Mouse (Mus musculus) bone marrow macrophage, adult 2 months (primary cell): ENCODE data around the gene Wdfy3. TPM values are rescaled to one million over a fixed set of nuclear protein-coding genes. Genes with fewer than 3 reads are reported as not detected.

Experiments used
- H3K27ac ChIP-seq: 2 replicates; pipeline ENCODE4 v1.5.1; 2012; ENCODE audit warnings: low read depth, low read length; ENCODE audit not compliant: insufficient read depth
- H3K4me1 ChIP-seq: 2 replicates; pipeline ENCODE4 v1.6.1; 2012; ENCODE audit warnings: low read length; ENCODE audit not compliant: control insufficient read depth, insufficient read depth
- H3K4me3 ChIP-seq: 2 replicates; pipeline ENCODE4 v1.5.1; 2012; ENCODE audit warnings: mild to moderate bottlenecking, low read length, moderate library complexity; ENCODE audit not compliant: insufficient read depth
- CTCF ChIP-seq: IDR thresholded peaks from 2 replicates; pipeline ENCODE4 v1.5.1; 2012; ENCODE audit warnings: low read depth, mild to moderate bottlenecking, low read length, moderate library complexity
- POLR2A ChIP-seq: IDR thresholded peaks from 2 replicates; pipeline ENCODE4 v1.6.1; 2012; ENCODE audit warnings: mild to moderate bottlenecking, low read depth, low read length, borderline replicate concordance
- polyA plus RNA-seq: library from polyadenylated mRNA; stranded (reverse); fragments of >200 nt; gene quantifications from 2 replicates; pipeline ENCODE4 v1.2.4, GENCODE M21; 2012; ENCODE audit not compliant: missing spikeins, insufficient read depth, insufficient read length

The Wdfy3 gene
- polyA plus RNA-seq, 1 experiment = 43.0 TPM

DNA sequence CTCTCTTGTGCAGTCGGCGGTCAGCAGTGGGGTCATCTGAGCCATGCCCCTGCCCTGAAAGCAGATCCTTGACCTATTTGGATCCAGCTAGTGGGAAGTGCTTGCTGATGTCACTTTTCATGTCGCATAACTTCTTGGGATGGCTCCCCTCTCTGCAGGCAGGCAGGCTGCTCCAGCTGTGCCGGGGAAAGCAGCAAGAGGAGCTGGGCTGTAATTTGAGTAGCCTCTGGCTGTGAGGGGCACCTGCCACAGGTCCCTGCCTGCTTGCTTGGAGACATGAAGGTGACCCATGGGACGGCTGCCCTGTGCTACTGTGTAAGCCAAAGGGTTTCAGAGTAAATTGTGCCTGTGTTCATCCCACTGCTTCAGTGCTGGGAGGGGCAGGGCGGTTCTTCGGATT is 249.9 kb downstream of the Wdfy3 start:
- TF ChIP-seq CTCF = no peak
- no peak for TF ChIP-seq POLR2A
- no peaks in the 10 kb centered on the region for H3K4me1 ChIP-seq

DNA sequence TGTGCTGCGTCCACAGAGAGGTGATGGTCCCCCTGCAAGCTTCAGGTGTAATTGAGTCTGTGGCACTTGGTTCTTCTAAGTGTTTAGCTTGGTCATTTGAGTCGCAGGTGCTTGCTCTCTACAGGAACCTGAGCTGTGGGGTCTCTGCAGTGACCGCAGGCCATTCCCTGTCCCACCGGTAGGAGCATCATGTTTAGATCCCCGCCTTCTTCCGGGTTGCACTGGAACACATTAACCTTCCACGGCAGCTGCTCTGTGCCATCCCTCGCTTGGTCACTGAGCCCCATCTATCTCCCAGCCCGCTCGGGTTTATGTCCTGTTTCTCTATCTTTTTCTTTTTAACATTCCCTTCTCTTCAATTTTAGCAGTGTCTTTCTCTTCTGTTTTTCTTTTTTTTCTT is 250.5 kb downstream of the Wdfy3 start:
- Histone ChIP-seq H3K4me1 (no peaks in the 10 kb centered on the region), H3K27ac (no peak overlapping the region), H3K4me3 (no peak overlapping the region)
- TF ChIP-seq CTCF = no peak
- TF ChIP-seq POLR2A = no peak

More for the DNA sequence above, 249.9 kb downstream of the Wdfy3 start:
- Histone ChIP-seq H3K27ac (no peak overlapping the region), H3K4me3 (no peak overlapping the region)

DNA sequence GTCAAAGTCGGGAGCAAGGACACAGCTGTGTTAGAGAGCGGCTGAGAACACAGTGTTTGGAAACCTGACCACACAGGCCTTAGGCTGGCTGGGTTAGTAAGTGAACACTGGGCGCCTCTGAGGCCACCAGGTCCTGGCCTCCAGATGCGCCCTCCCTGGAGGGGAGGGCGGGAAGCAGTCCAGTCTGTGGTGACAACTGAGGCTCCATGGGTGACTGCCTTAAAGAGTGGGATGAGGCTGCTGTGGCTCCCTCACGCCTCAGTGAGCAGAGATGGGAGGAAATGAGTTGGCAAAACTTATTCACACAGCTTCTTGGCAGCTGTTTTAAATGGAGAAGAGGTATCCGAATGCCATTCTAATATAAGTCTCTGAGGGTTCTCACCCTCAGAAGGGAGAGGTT is 252.9 kb downstream of the Wdfy3 start:
- Histone ChIP-seq H3K4me1 (no peaks in the 10 kb centered on the region), H3K27ac (no peak overlapping the region), H3K4me3 (no peak overlapping the region)
- TF ChIP-seq POLR2A (no peak), CTCF (no peak)

DNA sequence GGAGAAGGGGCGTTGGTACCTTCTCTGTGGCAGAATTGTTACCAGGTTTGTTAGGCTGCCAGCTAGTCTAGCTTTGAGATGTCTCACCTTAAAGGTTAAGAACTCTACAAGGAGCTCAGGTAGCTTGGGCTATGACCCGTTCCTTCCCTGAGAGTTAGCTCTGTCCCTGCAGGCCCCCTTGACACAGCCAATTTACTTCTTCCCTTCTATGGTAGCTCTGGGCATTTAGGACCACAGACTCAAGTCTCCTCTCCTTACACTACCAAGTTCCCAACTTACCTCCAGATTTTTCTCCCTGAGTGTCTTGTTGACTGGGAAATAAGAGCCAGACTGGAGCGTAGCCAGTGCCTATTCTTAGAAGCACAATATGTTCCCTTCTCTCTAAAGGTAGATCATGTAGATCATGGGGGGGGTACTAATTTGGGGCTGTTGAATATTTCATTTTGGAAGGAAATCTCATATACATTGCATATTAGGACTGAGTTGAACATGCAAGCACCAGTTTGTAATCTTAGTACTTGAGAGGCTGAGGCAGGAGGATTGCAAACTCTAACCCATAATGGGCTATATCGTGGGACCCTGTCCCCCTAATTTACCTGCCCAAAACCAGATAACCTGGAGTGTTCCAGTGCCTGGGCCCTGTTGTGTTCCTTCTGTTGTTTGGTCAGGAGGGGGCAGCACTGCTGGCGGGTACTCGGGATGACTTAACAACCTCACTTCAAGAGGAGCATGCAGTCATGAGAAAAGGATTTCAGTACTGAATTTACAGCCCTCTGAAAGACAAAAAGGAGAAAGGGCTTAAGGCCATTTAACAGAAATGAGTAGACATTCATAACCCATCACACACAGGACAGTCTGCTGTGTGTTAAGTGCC is 258.2 kb downstream of the Wdfy3 start:
- no peaks in the 10 kb centered on the region for H3K4me1 ChIP-seq
- no peak overlapping the region for H3K27ac ChIP-seq
- H3K4me3 ChIP-seq = no peak overlapping the region
- no peak for TF ChIP-seq POLR2A
- TF ChIP-seq CTCF = peak; percentile 21; the same call in 1 of the 2 replicates

DNA sequence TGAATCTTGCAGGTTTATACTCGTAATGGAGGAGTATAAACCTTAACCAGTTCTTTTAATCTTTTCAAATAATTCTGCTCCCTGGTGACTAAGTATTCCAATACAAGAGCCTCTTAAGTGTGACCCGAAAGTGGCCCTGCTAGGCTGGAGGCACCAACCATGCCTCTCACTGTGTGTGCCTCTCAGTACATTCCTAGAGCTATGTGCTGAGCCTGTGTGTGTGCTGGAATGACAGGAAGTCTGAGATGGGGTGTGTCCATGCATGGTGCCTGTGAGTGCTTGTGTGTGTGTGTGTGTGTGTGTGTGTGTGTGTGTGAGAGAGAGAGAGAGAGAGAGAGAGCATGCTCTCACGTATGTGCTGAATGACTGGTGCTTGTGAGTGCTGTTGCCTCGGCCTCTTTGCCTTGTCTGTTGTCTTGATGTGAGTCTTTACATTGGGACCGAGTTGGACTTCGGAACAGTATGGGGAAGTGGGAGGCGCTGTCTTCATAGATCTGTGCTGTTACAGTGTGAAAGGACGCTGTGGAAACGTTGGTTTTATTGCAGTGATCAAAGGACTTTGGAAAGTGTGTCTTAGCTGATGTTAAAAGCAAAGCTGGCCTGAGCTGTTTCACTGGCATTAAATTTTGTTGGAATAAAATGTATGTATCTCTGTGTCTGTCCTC is 267.2 kb downstream of the Wdfy3 start:
- Histone ChIP-seq H3K4me3 (no peak overlapping the region), H3K4me1 (no peaks in the 10 kb centered on the region)
- TF ChIP-seq CTCF (no peak), POLR2A (no peak)

DNA sequence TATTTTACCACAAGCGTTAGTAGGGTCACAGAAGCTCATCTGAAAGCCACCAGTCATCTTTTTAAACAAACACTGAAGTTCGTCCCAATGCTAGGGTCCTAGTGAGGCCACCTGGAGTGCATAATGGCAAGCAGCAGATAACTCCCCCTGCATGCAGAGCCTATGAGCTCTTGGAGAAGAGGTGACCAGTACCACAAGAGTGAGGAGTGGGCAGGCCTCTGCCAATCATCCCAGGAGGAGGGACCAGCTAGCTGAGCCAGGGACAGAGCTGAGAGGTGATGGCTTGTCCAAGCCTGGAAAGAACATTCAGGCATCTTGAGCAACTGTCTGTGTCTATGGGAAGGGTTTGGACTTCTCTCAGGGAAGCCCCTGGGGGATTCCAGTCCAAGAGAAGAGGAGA is 267.8 kb downstream of the Wdfy3 start:
- Histone ChIP-seq H3K4me3 (no peak overlapping the region), H3K4me1 (no peaks in the 10 kb centered on the region), H3K27ac (no peak overlapping the region)
- TF ChIP-seq CTCF (no peak), POLR2A (no peak)

More for the DNA sequence above, 267.2 kb downstream of the Wdfy3 start:
- no peak overlapping the region for H3K27ac ChIP-seq

DNA sequence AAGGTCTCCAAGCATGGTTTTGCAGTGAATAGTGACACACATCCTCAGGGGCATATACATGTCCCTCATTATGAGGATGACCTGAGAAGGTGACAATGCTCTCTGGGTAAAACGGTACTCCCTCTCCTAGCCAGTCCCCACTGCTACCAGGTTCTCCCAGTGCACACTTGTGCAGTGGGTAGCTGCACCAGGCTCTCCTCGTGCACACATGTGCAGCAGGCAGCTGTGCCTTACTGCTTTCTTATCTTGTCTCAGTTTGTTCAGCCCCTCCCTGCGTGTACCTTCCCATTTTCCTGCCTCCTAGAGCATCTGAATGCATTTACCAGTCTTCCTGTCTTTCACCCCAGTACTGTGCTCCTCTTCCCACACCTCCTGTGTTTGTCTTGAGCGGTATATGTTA is 277.1 kb downstream of the Wdfy3 start:
- H3K4me1 ChIP-seq = peaks cover 2% of the 10 kb centered on the region; the same call in 1 of the 2 replicates
- H3K27ac ChIP-seq = no peak overlapping the region
- no peak overlapping the region for H3K4me3 ChIP-seq
- TF ChIP-seq CTCF (no peak), POLR2A (no peak)

DNA sequence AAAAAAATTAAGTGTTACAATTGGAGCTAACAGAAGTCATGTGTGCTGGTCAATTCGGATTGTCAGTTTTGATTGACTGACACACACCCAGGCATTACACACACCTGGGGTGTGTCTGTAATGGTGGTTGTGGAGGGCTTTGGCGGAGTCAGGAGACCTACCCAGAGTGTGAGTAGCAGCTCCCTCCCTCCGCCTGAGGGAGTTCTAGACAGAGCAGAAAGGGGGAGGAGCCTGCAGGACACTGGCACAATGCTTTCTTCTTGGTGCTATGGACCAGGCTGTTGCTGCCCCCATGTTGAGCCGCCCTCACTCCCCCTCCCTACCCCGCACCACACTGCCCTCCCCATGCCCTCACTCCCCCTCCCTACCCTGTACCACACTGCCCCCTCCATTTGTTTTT is 279.2 kb downstream of the Wdfy3 start:
- no peak overlapping the region for H3K27ac ChIP-seq
- H3K4me3 ChIP-seq = no peak overlapping the region
- no peak for TF ChIP-seq POLR2A
- TF ChIP-seq CTCF = no peak
- peaks cover 8% of the 10 kb centered on the region for H3K4me1 ChIP-seq

DNA sequence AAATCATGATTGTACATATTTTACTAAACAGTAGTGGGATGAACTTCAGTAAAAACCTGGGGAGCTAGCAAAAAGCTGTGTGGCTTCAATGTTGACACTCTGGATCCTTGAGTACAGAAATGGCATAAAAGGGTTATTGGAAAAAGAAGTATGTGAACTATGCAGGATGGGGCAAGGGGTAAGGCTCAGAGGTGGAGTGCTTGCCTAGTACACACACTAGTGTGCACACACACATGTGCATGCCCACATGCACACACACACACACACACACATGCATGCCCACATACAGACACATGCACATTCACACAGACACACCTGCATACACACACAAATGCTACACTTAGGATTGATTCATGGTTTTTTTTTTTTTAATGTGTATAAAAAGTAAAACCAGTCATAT is 280.0 kb downstream of the Wdfy3 start:
- no peak overlapping the region for H3K4me3 ChIP-seq
- peaks cover 11% of the 10 kb centered on the region for H3K4me1 ChIP-seq
- H3K27ac ChIP-seq = no peak overlapping the region
- TF ChIP-seq CTCF = no peak
- TF ChIP-seq POLR2A = no peak
